Comparison of ENCODE assay signal across 8 mouse cellular contexts in the genomic region with DNA sequence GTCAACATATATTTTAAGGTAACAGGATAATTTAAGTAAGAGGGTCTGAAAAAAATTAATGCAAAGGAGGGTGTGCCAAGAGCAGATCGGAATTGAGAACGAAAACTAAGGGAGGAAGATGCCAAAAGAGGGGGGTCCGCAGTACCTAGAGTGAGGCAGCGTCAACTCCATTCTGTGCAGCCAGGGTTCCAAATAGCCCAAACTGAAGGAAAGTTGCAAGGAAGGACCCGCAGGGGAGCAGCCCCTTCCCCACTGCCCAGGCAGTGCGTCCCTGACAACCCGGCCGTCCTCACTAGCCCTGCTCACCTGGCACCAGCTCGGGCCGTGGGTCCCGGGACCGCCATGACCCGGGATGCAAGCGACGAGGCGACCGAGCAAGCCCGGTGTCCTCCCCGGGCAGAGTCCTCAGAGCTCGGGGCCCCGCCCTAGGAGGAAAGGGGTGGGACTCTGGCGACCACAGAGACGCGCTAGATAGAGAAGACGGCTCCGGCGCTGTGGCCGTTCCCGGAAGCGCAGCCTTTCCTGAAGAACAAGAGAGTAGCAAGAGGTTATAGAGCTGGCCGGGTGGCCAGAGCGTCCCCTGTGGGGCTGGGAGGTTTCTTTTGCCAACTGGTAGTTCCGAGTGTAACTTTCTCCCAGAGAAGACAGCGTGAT. TPM values are rescaled to one million over a fixed set of nuclear protein-coding genes. Genes with fewer than 3 reads are reported as not detected.
A peak's percentile ranks its signal among the peaks of the same experiment; 100 is the strongest.
DNase-seq lines count a peak whose midpoint lies in the region; ATAC-seq lines count a peak whose summit lies in the region.

Gene Abcd4, minus strand, starts transcription at position 437 of the 654 bp plus-strand sequence.

- H3K9me3 ChIP-seq in hindbrain, embryonic 16.5 days (ENCODE audit: control insufficient read depth, low read length): no peaks in the 10 kb centered on the region

- peak within 1 kb of the TSS; percentile 51; the same call in 1 of the 2 replicates for H3K27ac ChIP-seq in hindbrain, embryonic 16.5 days (ENCODE audit: low read depth, low read length)
- peak within 1 kb of the TSS; percentile 42 for H3K27ac ChIP-seq in macrophage

- H3K4me3 ChIP-seq in hindbrain, embryonic 16.5 days (ENCODE audit: low read length): peak within 1 kb of the TSS; percentile 92
- peak within 1 kb of the TSS; percentile 73 for H3K4me3 ChIP-seq in macrophage (ENCODE audit: inconsistent target)

- peak; percentile 84 for DNase-seq in WW6 (ENCODE audit: low read depth, low spot score)
- DNase-seq in cerebellum, postnatal 4 days (ENCODE audit: low spot score in 2 of 2): peak; percentile 74 to 89
- peak; percentile 96 for DNase-seq in gastrocnemius, adult 18-20 months (ENCODE audit: low spot score)
- DNase-seq in left cerebral cortex, adult 18-20 months (ENCODE audit: low spot score in 2 of 2): peak; percentile 87 to 93
- peak; percentile 95 for DNase-seq in right cerebral cortex, adult 18-20 months
- peak; percentile 59 for DNase-seq in urinary bladder, postnatal 10 days (ENCODE audit: low spot score)

- H3K79me2 ChIP-seq in macrophage (ENCODE audit: inconsistent target): peaks cover 5% of the 10 kb centered on the region; the same call in 1 of the 2 replicates

- H3K36me3 ChIP-seq in hindbrain, embryonic 16.5 days (ENCODE audit: control insufficient read depth, insufficient read depth, low read length): no peaks in the 10 kb centered on the region
- no peaks in the 10 kb centered on the region for H3K36me3 ChIP-seq in macrophage (ENCODE audit: inconsistent target)

- peaks cover 2% of the 10 kb centered on the region; the same call in 1 of the 2 replicates for H3K4me1 ChIP-seq in hindbrain, embryonic 16.5 days (ENCODE audit: control insufficient read depth, insufficient read depth, low read depth, low read length)

- under 1% methylated on average over 31 of the region's 34 CpGs for WGBS in hindbrain, embryonic 16.5 days
- WGBS in macrophage (ENCODE audit: missing documents): under 1% methylated on average over 34 of the region's 34 CpGs

- H3K9ac ChIP-seq in hindbrain, embryonic 16.5 days (ENCODE audit: low read depth, low read length): peak within 1 kb of the TSS; percentile 94

- H3K27me3 ChIP-seq in hindbrain, embryonic 16.5 days (replicated peaks; ENCODE audit: control insufficient read depth, insufficient read depth, low read length): no peaks in the 10 kb centered on the region

- ATAC-seq in hindbrain, embryonic 16.5 days: peak; percentile 99

- peak within 1 kb of the TSS; percentile 91 for H3K4me2 ChIP-seq in hindbrain, embryonic 16.5 days (ENCODE audit: low read length)

RNA-seq across cellular contexts. Expression of gene Abcd4, which starts in this region (rescaled TPM):
- total RNA-seq in gastrocnemius, adult 18-20 months (2021): 1 to 10 TPM; 4.9 to 5.1 TPM
- 13.6 and 14.5 TPM in 2 replicates for polyA plus RNA-seq in hindbrain, embryonic 16.5 days (2015; fragmentation: Nextera tagmentation; extraction: Ambion mirVana)
- 10 to 100 TPM in 1 of 2 experiments, 1 to 10 TPM in 1; 7.9 to 10.2 TPM for total RNA-seq in left cerebral cortex, adult 18-20 months (2021)
- total RNA-seq in macrophage (2018; cell fraction: chromatin; rRNA removed): 10 to 100 TPM in 24 of 26 experiments, 1 to 10 TPM in 2; 8.1 to 53.4 (median 25.2) TPM
- total RNA-seq in macrophage (2018; cell fraction: cytosol; rRNA removed): 10 to 100 TPM in 1 of 26 experiments, 1 to 10 TPM in 25; 3.9 to 11.0 (median 7.5) TPM
- 10 to 100 TPM in 19 of 26 experiments, 1 to 10 TPM in 7; 4.6 to 32.0 (median 14.8) TPM for total RNA-seq in macrophage (2018; cell fraction: nucleus; rRNA removed)
- polyA plus RNA-seq in macrophage (2018): 5.1 to 7.7 TPM (median 7.7 TPM) in 3 replicates

Comparison
In these comparisons a context has a peak if more than half of its experiments do, and no peak if none do; other contexts are left out.
1. Peak in every context shown above with its lines: DNase-seq, ATAC-seq, H3K4me3 ChIP-seq and H3K27ac ChIP-seq.